Mouse (Mus musculus) C2C12 (cell line): Measurements from ENCODE around the gene Cyp4f14.

Experiments used
- CEBPB ChIP-seq: IDR thresholded peaks from one replicate; pipeline ENCODE4 v1.6.1; 2011; ENCODE audit warnings: low read depth, mild to moderate bottlenecking, control low read depth, moderate library complexity
- CTCF ChIP-seq: IDR thresholded peaks from one replicate; pipeline ENCODE4 v1.5.1; 2011; ENCODE audit not compliant: control insufficient read depth, insufficient read depth, insufficient read length
- MAX ChIP-seq: IDR thresholded peaks from one replicate; pipeline ENCODE4 v1.6.1; 2011; ENCODE audit warnings: mild to moderate bottlenecking, control low read depth
- MYOG ChIP-seq: IDR thresholded peaks from one replicate; pipeline ENCODE4 v1.6.1; 2011; ENCODE audit not compliant: control insufficient read depth, insufficient read length; ENCODE audit errors: extremely low read depth
- USF1 ChIP-seq: IDR thresholded peaks from one replicate; pipeline ENCODE4 v1.6.1; 2011; ENCODE audit warnings: low read depth, mild to moderate bottlenecking, control low read depth, moderate library complexity

GRCm38 (mm10) chr17:32877471-32878171 lies 39.5 kb downstream of the Cyp4f14 start:
- no peak for TF ChIP-seq MAX
- no peak for TF ChIP-seq CTCF
- no peak for TF ChIP-seq USF1
- TF ChIP-seq MYOG = no peak
- TF ChIP-seq CEBPB = no peak
